Mouse (Mus musculus) neural tube, embryonic 11.5 days (tissue): ENCODE data around the gene Slc16a12. TPM values are rescaled to one million over a fixed set of nuclear protein-coding genes. Genes with fewer than 3 reads are reported as not detected.

ENCODE experiments used
- ATAC-seq: fragments of 200-750 bp; cut with Nextera tagmentation; 2 replicates; pipeline ENCODE4 v1.8.0; 2017; ENCODE audit warnings: moderate number of reproducible peaks, mild to moderate bottlenecking, moderate TSS enrichment, moderate library complexity; ENCODE audit not compliant: insufficient read depth, low FRiP score, low TSS enrichment
- DNase-seq: peaks from one replicate; pipeline ENCODE4 v3.0.0-alpha.2; 2015; ENCODE audit warnings: low spot score
- H3K27ac ChIP-seq: fragments of 300-500 bp; sonication (generic); 2 replicates; pipeline ENCODE4 v1.5.1; 2014; ENCODE audit warnings: low read depth, mild to moderate bottlenecking, low read length
- H3K27me3 ChIP-seq: fragments of 300-500 bp; sonication (generic); 2 replicates; pipeline ENCODE4 v1.6.1; 2014; ENCODE audit warnings: mild to moderate bottlenecking, low read length, mixed read lengths; ENCODE audit not compliant: control insufficient read depth, insufficient read depth
- H3K36me3 ChIP-seq: fragments of 300-500 bp; sonication (generic); 2 replicates; pipeline ENCODE4 v1.6.1; 2014; ENCODE audit warnings: mild to moderate bottlenecking, low read length, moderate library complexity, mixed read lengths; ENCODE audit not compliant: control insufficient read depth, insufficient read depth
- H3K4me1 ChIP-seq: fragments of 300-500 bp; sonication (generic); 2 replicates; pipeline ENCODE4 v1.6.1; 2014; ENCODE audit warnings: low read length, mixed read lengths; ENCODE audit not compliant: control insufficient read depth, insufficient read depth
- H3K4me2 ChIP-seq: fragments of 300-500 bp; sonication (generic); 2 replicates; pipeline ENCODE4 v1.6.1; 2014; ENCODE audit warnings: low read depth, mild to moderate bottlenecking, moderate library complexity
- H3K4me3 ChIP-seq: fragments of 300-500 bp; sonication (generic); 2 replicates; pipeline ENCODE4 v1.5.1; 2014; ENCODE audit warnings: low read depth, low read length
- H3K9ac ChIP-seq: fragments of 300-500 bp; sonication (generic); 2 replicates; pipeline ENCODE4 v1.6.1; 2014; ENCODE audit warnings: mild to moderate bottlenecking, low read length
- H3K9me3 ChIP-seq: fragments of 300-500 bp; sonication (generic); 2 replicates; pipeline ENCODE4 v1.6.1; 2016; ENCODE audit warnings: low read length; ENCODE audit not compliant: control insufficient read depth
- WGBS: fragments of 180-500 bp; shearing (Covaris S2); extraction: QIAGEN DNeasy Blood & Tissue Kit; methylation state at CpG from one replicate; pipeline ENCODE4 v1.1.7; 2014; 5-methylcytosine and 5-hydroxymethylcytosine counted together
- polyA plus RNA-seq: library from polyadenylated mRNA; unstranded; fragments of >200 nt; fragmentation: Nextera tagmentation; extraction: Ambion mirVana; gene quantifications from 2 replicates; pipeline ENCODE4 v1.2.1, GENCODE M21; 2014

Slc16a12 gene
- 1.3 and 2.0 TPM in 2 replicates for polyA plus RNA-seq

GRCm38 (mm10) chr19:34746688-34747504 is at the start of gene Slc16a12:
Gene Slc16a12 (minus strand): TSS chr19:34747289.
- ATAC-seq: peak; percentile 80
- peak within 1 kb of the TSS; percentile 72 for H3K9ac ChIP-seq
- peak; percentile 56 for DNase-seq
- H3K36me3 ChIP-seq: no peaks in the 10 kb centered on the region
- peak within 1 kb of the TSS; percentile 99 for H3K4me2 ChIP-seq
- no peaks in the 10 kb centered on the region for H3K9me3 ChIP-seq
- peak within 1 kb of the TSS; percentile 55 for H3K4me3 ChIP-seq
- H3K27ac ChIP-seq: no peak within 1 kb of the TSS
- H3K27me3 ChIP-seq: no peaks in the 10 kb centered on the region
- WGBS: under 1% methylated on average over 57 of the region's 61 CpGs
- H3K4me1 ChIP-seq: no peaks in the 10 kb centered on the region

GRCm38 (mm10) chr19:34796396-34796795 is 49.3 kb upstream of the Slc16a12 start:
- H3K4me2 ChIP-seq: no peak overlapping the region
- no peaks in the 10 kb centered on the region for H3K9me3 ChIP-seq
- ATAC-seq (no peak), DNase-seq (no peak)
- H3K27me3 ChIP-seq: no peaks in the 10 kb centered on the region
- 79% methylated on average over 4 of the region's 4 CpGs for WGBS
- no peaks in the 10 kb centered on the region for H3K36me3 ChIP-seq
- H3K4me3 ChIP-seq: no peak overlapping the region
- no peak overlapping the region for H3K27ac ChIP-seq
- H3K4me1 ChIP-seq: no peaks in the 10 kb centered on the region
- no peak overlapping the region for H3K9ac ChIP-seq

- DNase-seq: no peak
- no peak overlapping the region for H3K4me3 ChIP-seq
- ATAC-seq: no peak
- no peaks in the 10 kb centered on the region for H3K27me3 ChIP-seq
- no peak overlapping the region for H3K4me2 ChIP-seq
- H3K9ac ChIP-seq: no peak overlapping the region
- H3K4me1 ChIP-seq: no peaks in the 10 kb centered on the region
- H3K36me3 ChIP-seq: no peaks in the 10 kb centered on the region
- no peaks in the 10 kb centered on the region for H3K9me3 ChIP-seq
- 87% methylated on average over 2 of the region's 2 CpGs for WGBS
- H3K27ac ChIP-seq: no peak overlapping the region
Measured at GRCm38 (mm10) chr19:34782491-34782890, 35.4 kb upstream of the Slc16a12 start.

GRCm38 (mm10) chr19:34778993-34779392 is 31.9 kb upstream of the Slc16a12 start:
- Histone ChIP-seq H3K4me2 (no peak overlapping the region), H3K9me3 (no peaks in the 10 kb centered on the region), H3K36me3 (no peaks in the 10 kb centered on the region), H3K4me1 (no peaks in the 10 kb centered on the region), H3K4me3 (no peak overlapping the region), H3K27me3 (no peaks in the 10 kb centered on the region), H3K27ac (no peak overlapping the region), H3K9ac (no peak overlapping the region)
- DNase-seq: no peak
- no peak for ATAC-seq
- 96% methylated on average over 1 of the region's 1 CpGs for WGBS

GRCm38 (mm10) chr19:34778098-34778497 is 31.0 kb upstream of the Slc16a12 start:
- no peak overlapping the region for H3K9ac ChIP-seq
- H3K27ac ChIP-seq: no peak overlapping the region
- H3K36me3 ChIP-seq: no peaks in the 10 kb centered on the region
- DNase-seq (no peak), ATAC-seq (no peak)
- H3K4me2 ChIP-seq: no peak overlapping the region
- no peaks in the 10 kb centered on the region for H3K9me3 ChIP-seq
- no peaks in the 10 kb centered on the region for H3K27me3 ChIP-seq
- H3K4me3 ChIP-seq: no peak overlapping the region
- H3K4me1 ChIP-seq: no peaks in the 10 kb centered on the region

- no peaks in the 10 kb centered on the region for H3K9me3 ChIP-seq
- H3K4me2 ChIP-seq: no peak overlapping the region
- H3K36me3 ChIP-seq: no peaks in the 10 kb centered on the region
- peak; percentile 27 for DNase-seq
- no peaks in the 10 kb centered on the region for H3K4me1 ChIP-seq
- no peaks in the 10 kb centered on the region for H3K27me3 ChIP-seq
- no peak overlapping the region for H3K9ac ChIP-seq
- no peak overlapping the region for H3K4me3 ChIP-seq
- 29% methylated on average over 6 of the region's 6 CpGs for WGBS
- no peak overlapping the region for H3K27ac ChIP-seq
- ATAC-seq: no peak
Measured at GRCm38 (mm10) chr19:34772775-34773174, 25.7 kb upstream of the Slc16a12 start.

GRCm38 (mm10) chr19:34770764-34771163 is 23.7 kb upstream of the Slc16a12 start:
- Histone ChIP-seq H3K4me3 (no peak overlapping the region), H3K4me2 (no peak overlapping the region), H3K4me1 (no peaks in the 10 kb centered on the region), H3K9ac (no peak overlapping the region), H3K27me3 (no peaks in the 10 kb centered on the region), H3K27ac (no peak overlapping the region), H3K9me3 (no peaks in the 10 kb centered on the region), H3K36me3 (no peaks in the 10 kb centered on the region)
- 85% methylated on average over 6 of the region's 6 CpGs for WGBS
- no peak for DNase-seq
- no peak for ATAC-seq

GRCm38 (mm10) chr19:34758754-34759153 is 11.7 kb upstream of the Slc16a12 start:
- H3K4me1 ChIP-seq: no peaks in the 10 kb centered on the region
- H3K4me2 ChIP-seq: no peak overlapping the region
- no peak overlapping the region for H3K4me3 ChIP-seq
- DNase-seq (no peak), ATAC-seq (no peak)
- H3K9ac ChIP-seq: no peak overlapping the region
- H3K27me3 ChIP-seq: no peaks in the 10 kb centered on the region
- no peaks in the 10 kb centered on the region for H3K36me3 ChIP-seq
- H3K27ac ChIP-seq: no peak overlapping the region
- WGBS: 100% methylated on average over 1 of the region's 1 CpGs
- H3K9me3 ChIP-seq: no peaks in the 10 kb centered on the region

- Histone ChIP-seq H3K9me3 (no peaks in the 10 kb centered on the region), H3K27me3 (no peaks in the 10 kb centered on the region), H3K4me3 (no peak overlapping the region), H3K4me1 (no peaks in the 10 kb centered on the region), H3K4me2 (no peak overlapping the region), H3K36me3 (no peaks in the 10 kb centered on the region), H3K9ac (no peak overlapping the region), H3K27ac (no peak overlapping the region)
- DNase-seq (no peak), ATAC-seq (no peak)
- 88% methylated on average over 7 of the region's 7 CpGs for WGBS
Measured at GRCm38 (mm10) chr19:34756561-34757240, 9.6 kb upstream of the Slc16a12 start.
